ENCODE assay signal across 34 mouse cellular contexts in genomic region chr8:66758519-66758918, GRCm38 (mm10).
"Had no signal": no experiment of that assay in that cellular context is flagged by ENCODE, and none has a peak within 500 bp of the region (broad histone marks: within the 10 kb centered on the region; RNA-seq: fewer than 3 reads in every experiment).

No protein-coding gene starts in this region.

- H3K4me1 ChIP-seq: heart, embryonic 10.5 days; hindbrain, embryonic 10.5 days; hindbrain, embryonic 12.5 days; hindbrain, embryonic 13.5 days; hindbrain, embryonic 15.5 days; intestine, embryonic 15.5 days; kidney, embryonic 15.5 days had no signal

- H3K9ac ChIP-seq: heart, embryonic 12.5 days; heart, embryonic 13.5 days; heart, embryonic 15.5 days; hindbrain, embryonic 12.5 days; hindbrain, embryonic 13.5 days; hindbrain, embryonic 14.5 days; hindbrain, embryonic 15.5 days; intestine, embryonic 15.5 days; kidney, embryonic 15.5 days had no signal

- H3K36me3 ChIP-seq: heart, embryonic 10.5 days; heart, embryonic 12.5 days; heart, embryonic 13.5 days; heart, embryonic 15.5 days; hindbrain, embryonic 10.5 days; hindbrain, embryonic 12.5 days; hindbrain, embryonic 13.5 days; hindbrain, embryonic 15.5 days; intestine, embryonic 15.5 days; kidney, embryonic 15.5 days had no signal

- H3K4me3 ChIP-seq: heart, embryonic 10.5 days; heart, embryonic 12.5 days; heart, embryonic 13.5 days; heart, embryonic 15.5 days; hindbrain, embryonic 10.5 days; hindbrain, embryonic 12.5 days; hindbrain, embryonic 13.5 days; hindbrain, embryonic 15.5 days; intestine, embryonic 15.5 days; kidney, embryonic 15.5 days; left cerebral cortex, adult 2 months had no signal

- H3K27ac ChIP-seq: heart, embryonic 10.5 days; heart, embryonic 15.5 days; hindbrain, embryonic 10.5 days; hindbrain, embryonic 12.5 days; hindbrain, embryonic 13.5 days; hindbrain, embryonic 14.5 days; hindbrain, embryonic 15.5 days; hindbrain, postnatal 0 days; intestine, embryonic 15.5 days; kidney, embryonic 15.5 days; kidney, postnatal 0 days had no signal

- H3K9me3 ChIP-seq: heart, embryonic 10.5 days; heart, embryonic 12.5 days; heart, embryonic 13.5 days; heart, embryonic 15.5 days; hindbrain, embryonic 10.5 days; hindbrain, embryonic 12.5 days; hindbrain, embryonic 13.5 days; hindbrain, embryonic 15.5 days; intestine, embryonic 15.5 days; kidney, embryonic 15.5 days had no signal

- DNase-seq: heart, postnatal 10 days; heart, postnatal 14 days; heart, postnatal 36 days; heart, postnatal 4 days; kidney, adult 11 months; kidney, adult 18-20 months; kidney, adult 2 months; kidney, adult 8-10 months; kidney, postnatal 10 days; kidney, postnatal 14 days; kidney, postnatal 25 days; kidney, postnatal 36 days; kidney, postnatal 4 days; layer of hippocampus, adult 9-11 months; layer of hippocampus, postnatal 36 days had no signal

- H3K27me3 ChIP-seq: heart, embryonic 12.5 days; heart, embryonic 13.5 days; heart, embryonic 15.5 days; hindbrain, embryonic 12.5 days; hindbrain, embryonic 13.5 days; hindbrain, embryonic 15.5 days; intestine, embryonic 15.5 days; kidney, embryonic 15.5 days had no signal

- ATAC-seq: hindbrain, embryonic 16.5 days; hindbrain, postnatal 0 days; inflammation-experienced regulatory T-cells, adult 6 months; intestine, embryonic 15.5 days; intestine, embryonic 16.5 days; intestine, postnatal 0 days had no signal

- H3K4me2 ChIP-seq: heart, embryonic 11.5 days; heart, embryonic 12.5 days; heart, embryonic 13.5 days; heart, embryonic 15.5 days; hindbrain, embryonic 12.5 days; hindbrain, embryonic 13.5 days; hindbrain, embryonic 14.5 days; hindbrain, embryonic 15.5 days; intestine, embryonic 15.5 days; kidney, embryonic 15.5 days had no signal
